Mouse (Mus musculus): ENCODE measurements at regions not wholly inside any gene's neighbourhood (a gene's known extent, or its start where the extent isn't known, plus 50 kb on each side); places are given as distances from the start of the nearest gene placed in this dataset.

DNA sequence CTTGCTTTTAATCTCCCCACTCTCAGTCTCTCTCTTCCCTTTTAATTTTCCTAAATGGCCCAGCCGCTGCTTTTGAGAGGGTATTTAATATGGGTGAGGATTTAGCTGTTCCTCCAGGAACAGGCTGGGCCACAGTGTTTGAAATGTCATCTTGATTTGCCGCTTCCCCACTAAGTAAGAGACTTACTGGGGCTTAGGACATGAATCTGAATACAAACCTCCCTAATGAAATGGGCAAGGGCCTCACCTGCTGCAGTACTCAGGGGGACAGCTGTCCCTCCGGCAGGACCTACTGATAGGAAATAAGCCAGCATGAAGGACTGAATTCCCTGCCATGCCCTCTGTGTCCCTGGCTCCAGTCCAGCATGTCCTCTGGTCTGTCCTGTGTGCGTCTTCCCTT lies 50.6 kb upstream of the Prr23a1 start:
- DNase-seq (ENCODE audit: low spot score) = no peak

DNA sequence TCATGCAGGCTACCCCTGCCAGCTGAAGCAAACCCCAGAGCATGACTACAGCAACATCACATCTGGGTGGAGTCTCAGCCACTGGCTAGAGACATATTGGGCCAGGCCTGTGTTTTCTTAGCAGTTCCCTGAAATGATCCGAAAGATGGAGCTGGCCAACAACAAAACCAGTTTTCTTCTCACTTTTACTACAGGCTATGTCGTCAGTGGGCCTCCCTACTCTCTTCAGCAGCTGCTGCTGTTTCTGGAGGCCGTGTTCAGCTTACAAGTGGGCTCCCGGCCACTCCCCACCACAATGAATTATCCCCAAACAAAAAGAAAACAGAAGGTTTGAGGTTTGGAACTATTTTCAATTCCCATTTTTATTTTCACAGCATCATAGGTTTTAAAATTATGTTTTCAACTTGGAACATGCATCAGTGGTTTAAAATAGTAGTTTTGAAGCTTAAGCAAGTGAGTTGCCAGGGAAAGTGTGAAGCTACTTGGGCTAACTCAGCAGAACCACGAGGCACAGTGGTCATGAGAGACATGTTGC lies 68.6 kb upstream of the Prr23a1 start:
- DNase-seq (ENCODE audit: low spot score) = no peak

DNA sequence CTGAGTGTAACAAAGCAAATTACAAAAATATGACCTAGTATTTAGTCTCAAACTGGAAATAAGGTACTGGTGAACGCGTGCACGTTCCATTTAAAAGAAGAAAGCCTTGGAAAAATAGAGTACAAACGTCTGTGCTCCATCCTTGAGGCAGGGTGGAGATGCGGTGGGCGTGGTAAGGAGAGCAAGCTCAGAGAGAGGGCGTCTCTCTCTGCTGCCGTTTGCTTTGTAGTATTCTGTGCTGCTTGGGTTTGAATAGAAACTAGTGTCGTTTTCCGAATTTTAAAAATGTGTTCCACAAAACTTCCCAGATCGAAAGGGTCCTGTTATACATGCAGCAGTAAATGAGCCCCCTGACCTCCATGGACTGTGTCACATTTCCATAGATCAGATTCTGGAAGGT lies 69.1 kb upstream of the Prr23a1 start:
- DNase-seq (ENCODE audit: low spot score) = no peak

DNA sequence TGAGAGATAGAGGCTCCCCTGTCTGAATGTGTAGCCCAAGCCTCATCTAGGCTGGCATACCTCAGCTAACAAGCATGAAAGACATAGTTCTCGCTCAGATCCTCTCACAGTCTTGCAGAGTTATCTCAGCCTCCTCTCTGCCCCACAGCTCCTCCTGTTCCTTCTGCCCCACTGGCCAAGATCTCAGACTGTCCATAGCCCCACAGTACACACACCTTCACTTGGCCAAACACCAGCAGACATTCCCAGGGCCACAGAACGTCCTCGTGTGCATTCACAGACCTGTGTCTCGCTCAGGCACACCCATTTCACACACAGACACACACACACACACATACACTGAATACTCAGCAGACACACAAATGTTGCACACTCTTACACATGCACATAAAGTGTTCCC lies 87.5 kb upstream of the Prr23a1 start:
- DNase-seq (ENCODE audit: low spot score) = no peak

DNA sequence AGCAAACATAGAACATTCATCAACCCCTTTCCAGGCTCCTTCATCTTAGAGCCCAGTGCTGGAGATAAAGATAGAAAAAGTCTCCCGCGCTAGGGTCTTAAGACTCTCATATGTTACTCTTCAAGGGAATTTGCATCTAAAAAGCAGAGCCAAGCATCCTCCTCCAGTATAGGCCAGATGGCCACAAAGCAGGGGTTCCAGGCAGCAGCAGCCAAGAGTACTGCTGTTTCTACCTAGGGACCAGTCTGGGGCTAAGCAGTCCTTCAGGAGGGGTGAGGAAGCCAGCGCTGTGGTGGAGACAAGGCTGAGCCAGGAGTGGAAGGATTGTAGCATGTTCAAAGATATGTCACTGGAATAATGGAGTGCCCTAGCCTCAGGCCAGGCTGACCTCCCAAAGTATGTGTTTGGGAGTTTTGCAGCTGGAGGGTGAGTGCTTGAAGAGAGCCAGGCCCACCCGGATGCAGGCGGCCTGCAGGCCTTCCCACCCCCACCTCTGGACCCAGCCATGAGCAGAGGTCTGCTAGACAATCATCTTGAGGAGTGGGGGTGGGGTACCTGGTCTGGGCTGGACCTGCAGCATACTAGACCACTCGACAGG lies 88.8 kb upstream of the Prr23a1 start:
- DNase-seq (ENCODE audit: low spot score) = no peak

DNA sequence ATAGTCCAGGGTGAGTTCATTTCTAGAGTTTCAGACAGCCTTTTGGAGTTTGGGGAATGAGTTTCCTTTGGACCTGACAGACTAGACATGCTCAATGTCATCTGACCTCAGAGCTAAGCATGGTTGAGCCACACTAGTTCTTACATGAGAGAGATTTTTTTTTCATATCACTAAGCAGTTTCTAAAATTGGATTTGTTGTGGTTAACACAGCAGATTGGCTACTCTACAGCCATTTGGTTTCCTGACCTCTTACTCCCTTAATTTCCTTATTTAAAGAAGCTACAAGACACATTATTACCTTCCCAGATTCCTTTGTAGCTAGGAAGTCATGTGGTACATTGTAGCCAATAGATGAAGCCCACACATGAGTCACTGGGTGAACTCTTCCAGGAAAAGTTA lies 98.5 kb upstream of the Prr23a1 start:
- DNase-seq (ENCODE audit: low spot score) = no peak

DNA sequence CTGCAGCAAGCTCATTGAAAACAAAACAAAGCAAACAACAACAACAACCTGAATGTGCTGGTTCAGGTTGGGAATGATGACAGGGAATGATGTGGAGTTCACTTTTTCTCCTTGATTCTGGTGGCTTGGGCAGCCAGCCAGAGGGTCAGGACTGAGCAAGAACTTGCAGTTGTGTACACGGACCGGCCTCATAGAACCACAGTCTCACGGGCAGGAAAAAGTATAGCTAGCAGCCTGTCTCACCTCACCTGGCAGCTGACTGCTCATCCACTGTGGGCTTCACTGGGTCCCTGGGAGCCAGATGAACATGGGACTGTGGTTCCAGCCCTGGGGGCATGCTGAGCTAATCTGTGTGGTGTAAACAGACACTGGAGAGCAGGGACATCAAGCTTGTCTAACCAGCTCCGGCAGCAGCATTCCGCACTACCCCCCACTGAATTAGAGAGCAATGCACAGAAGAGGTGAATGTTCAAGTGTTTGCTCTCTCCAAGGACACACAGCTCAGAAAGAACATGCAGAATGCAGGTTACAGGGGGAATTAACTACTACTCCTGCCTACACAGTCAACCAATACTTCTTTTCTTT lies 114.9 kb upstream of the Prr23a1 start:
- DNase-seq (ENCODE audit: low spot score) = no peak

DNA sequence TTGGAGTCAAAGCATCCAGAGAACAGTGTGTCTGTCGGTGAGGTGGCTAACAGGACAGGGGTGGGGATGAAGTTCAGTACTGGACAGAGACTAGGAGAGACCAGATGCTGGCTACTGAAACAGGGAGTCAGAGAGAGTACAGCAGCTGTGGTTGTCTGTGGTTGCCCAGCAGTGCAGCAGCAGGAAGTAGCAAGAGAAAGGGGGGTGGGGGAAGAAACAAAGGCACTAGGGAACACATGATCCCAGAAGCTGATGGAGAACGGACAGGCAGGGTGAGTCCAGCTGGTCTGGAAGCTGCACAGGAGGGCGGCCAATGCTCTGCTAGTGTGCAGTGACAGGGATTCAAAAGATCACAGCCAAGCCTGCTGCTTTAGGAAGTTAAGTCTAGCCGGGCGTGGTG lies 115.7 kb upstream of the Prr23a1 start:
- no peak for DNase-seq (ENCODE audit: low spot score)

DNA sequence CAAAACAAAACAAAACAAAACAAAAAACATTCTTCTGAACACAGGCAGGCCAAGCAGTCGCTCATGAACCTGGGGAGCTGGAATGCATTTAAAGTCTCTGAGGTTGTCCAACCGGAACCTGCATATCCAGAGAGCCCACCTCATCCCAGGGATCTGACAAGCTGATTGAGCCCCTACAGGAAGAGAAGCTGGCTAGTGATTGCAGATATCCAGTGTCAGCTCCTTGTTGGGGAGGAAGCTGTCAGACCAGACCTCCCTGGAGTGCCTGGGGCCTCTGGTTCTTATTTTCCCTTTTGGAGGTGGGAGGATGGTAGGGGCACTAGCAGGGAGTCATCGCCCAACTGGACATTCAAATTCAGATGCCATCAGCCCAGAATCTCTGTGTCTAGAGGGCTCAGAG lies 119.4 kb upstream of the Prr23a1 start:
- no peak for DNase-seq (ENCODE audit: low spot score)

DNA sequence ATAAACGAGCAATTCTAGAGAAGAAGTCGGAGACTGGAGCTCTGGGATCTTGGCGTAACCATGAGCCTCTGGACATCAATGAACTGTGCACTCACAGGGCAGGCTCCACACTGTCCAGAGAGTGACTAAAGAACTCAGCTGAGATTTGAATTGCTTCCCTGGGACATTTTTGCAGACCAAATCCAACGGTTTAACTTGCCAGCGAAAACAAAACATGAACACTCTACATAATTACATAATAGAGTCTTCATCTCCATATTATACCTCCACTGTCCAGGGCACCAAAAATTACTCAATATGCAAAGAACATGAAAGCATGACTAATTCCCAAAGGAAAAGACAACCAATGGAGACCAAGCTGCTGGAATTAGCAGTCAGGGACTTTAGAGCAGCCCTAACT lies 119.9 kb upstream of the Mrps22 start:
- no peak for DNase-seq (ENCODE audit: low spot score)

DNA sequence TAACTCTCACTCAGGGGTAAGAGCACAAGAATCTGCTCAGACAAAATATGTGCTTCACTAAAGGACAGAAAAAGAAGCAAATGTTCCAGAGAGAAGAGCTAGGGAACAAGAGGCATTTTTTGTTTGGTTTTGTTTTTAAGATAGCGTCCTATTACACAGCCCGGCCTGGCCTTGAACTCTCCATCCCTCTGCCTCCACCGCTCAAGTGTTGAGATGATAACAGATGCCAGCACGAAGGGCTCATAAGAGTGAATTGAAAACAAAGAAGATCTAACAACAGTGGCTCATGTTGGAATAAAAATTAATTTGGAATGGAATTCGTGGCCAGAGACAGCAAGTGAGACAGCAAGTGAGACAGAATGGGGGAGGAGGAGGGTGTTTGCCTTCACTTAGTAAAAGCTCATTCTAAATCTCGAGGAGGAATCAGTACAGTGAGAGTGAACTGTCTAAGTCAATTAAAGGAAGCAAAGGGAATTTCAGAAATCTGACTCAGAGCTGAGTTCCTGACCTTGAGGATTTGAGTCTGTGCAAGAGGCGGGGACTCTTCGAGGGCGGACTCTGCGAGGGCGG lies 116.3 kb upstream of the Mrps22 start:
- DNase-seq (ENCODE audit: low spot score) = no peak

DNA sequence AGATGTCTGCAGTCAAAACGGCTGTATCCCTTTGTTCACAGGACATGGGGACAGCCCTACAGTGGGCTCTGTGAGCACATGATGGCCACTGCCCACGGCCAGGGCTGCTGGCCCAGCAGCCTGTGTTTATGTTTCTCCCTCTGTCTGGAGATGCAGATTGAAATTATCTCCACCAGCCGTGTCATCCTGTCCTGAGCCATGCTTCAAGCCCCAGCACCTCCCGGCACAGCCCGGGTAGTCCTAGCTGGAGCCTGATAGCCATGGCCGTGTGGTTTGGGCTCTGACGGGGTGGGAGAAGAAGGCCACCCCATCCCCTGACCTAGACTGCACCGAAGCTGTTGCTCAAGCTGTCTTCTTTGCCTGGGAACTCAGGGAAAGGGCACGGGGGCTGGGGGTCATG lies 113.2 kb upstream of the Mrps22 start:
- DNase-seq (ENCODE audit: low spot score) = no peak

DNA sequence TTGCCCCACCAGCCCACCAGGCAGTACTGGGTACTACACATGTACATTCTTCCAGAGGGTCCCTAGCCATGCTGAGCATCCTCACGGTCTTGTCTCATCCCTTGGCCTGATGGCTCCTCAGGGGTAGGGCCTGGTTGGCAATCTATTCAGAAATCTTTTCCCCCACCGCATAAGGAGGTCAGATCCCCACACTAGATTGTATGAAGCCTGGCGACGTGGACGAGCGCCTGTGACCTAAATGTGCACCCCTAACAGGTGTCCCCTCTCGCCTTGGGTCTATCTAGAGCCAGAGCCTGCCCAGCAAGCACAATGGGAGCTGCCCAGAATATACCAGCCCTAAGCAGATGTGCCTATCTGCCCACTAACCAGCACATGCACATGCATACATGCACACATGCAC lies 111.4 kb upstream of the Mrps22 start:
- no peak for DNase-seq (ENCODE audit: low spot score)

DNA sequence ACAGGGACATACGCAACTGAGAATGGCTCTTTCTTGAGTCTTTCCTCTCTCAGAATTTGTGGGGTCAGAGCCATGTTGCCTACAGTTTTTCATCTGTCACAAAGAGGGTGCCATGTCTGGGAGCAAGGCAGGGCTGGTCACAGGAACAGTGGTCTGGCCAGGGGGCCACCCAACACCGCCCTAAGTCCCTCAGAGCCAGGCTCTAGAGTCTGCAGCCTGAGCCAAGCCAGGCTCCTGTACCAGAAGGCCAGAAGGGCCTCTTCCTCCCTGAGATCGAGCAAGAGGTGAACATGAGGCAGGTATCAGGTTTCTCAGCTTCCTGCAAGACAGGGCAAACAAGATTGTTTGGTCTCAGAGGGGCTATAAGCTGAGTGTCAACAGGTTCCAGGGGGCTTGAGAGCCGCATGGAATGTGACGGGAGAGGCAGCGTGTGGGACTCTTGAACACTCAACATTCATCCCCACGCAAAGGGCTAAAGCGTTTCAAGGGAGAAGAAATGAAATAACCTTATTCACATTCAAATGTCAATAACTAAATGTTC lies 110.6 kb upstream of the Mrps22 start:
- DNase-seq (ENCODE audit: low spot score) = no peak

DNA sequence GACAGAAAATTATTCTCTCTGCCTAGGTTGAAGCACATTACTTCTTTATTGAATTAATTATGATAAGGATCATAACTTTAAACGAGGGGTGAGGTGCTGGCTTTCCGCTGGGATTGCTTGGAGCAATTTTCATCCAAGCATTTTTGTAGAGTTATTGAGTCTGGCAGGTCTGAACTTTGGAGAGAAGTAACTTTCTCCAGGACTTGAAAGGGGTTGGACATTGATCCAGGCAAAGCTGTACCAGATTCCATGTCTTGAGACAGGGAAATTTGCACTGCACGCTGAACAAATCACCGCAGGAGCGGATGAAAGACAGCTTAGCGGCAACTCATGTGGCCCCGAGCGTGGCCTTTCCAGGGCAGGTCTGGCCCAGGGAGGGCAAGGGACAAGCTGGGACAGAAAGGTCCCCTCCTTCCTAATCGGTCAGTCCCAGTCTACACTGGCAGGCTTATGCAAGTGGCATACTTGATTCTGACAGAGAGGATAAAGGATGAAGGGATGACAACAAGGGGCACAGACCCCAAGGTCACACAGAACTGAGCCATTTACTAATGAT lies 108.8 kb upstream of the Mrps22 start:
- no peak for DNase-seq (ENCODE audit: low spot score)

DNA sequence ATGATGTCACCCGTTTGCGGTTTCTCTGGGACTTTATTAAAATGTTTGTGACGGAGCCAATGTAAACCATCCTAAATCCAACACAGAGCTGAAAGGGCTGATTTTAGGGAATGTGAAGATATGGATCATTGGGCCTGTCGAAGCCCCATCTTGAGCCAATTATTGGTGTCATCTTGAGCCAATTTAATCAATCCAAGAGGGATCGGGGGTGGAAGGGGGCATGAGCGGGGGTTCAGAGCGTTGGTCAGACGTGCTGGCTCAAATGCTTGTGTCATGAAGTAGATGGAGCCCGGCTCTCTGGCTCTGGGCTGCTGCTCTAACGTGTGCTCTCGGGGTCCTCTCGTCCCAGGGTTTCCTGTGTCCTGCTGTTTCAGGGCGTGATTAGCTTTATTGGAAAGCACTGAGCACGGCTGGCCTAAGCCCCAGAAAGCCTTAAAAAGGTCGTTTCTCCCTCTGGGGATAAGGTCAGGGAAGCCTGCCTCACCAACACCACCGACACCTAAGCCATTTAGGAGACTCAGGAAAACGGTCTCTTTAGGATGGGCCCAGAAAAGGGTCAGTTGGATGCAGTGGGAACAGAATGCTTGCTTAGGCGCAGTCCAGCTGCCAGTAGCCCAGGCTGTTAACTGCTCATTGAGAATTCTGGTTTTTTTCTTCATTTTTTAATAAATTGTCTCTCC lies 106.7 kb upstream of the Mrps22 start:
- DNase-seq (ENCODE audit: low spot score) = no peak

DNA sequence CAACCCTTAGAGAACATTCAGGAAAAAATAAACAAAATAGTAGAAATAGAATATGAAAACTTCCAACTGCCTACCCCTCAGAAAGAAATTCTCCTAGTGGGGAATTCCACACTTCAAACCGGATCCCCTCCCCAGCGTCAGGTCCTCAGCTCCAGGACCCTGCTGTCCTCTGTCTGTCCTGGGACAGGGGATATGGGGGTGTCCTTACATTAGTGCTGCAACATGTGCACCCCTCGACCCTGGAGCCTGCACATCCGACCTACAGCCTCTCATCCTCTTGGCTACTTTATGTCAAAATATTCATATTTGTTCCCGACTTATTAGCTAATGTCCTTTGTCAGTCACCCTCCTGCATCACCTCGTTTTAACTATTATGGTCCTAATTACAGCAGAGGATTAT lies 106.0 kb upstream of the Mrps22 start:
- DNase-seq (ENCODE audit: low spot score) = no peak

DNA sequence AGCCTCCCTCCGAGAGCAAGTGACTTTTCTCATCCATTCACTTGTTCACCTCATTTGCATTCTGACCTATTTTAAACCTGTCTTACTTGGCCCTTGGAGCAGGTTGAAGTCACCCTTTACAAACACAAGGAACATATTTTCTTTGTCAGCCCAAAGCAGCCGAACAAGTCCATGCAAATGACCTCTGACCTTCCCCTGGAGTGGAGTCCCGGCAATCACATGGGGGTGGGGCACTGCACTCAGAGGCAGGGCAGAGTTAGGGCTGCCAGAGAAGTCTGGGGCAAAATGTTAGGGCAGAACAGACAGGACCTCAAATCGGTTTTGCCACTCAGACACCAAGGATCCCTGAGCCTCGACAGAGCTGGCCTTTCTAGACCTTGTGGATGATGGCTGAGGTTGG lies 102.7 kb upstream of the Mrps22 start:
- no peak for DNase-seq (ENCODE audit: low spot score)

DNA sequence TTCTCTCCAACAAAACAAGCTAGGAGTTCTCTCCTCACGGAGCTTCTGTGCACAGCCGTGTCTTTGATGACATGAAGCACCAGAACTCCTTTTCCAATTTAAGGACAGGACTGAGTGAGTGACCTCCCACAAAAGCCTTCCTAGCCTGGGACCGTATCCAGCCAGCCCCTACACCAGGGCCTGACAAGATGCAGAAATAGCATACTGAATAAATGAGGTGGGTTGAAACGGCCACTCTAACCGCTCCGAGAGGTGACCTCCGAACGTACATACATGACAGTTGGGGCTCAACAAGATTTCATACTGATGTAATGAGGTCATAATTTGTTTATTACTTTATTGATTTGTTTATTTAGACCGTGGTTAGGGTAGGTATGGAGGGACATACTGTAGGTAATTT lies 101.9 kb upstream of the Mrps22 start:
- DNase-seq (ENCODE audit: low spot score) = no peak

DNA sequence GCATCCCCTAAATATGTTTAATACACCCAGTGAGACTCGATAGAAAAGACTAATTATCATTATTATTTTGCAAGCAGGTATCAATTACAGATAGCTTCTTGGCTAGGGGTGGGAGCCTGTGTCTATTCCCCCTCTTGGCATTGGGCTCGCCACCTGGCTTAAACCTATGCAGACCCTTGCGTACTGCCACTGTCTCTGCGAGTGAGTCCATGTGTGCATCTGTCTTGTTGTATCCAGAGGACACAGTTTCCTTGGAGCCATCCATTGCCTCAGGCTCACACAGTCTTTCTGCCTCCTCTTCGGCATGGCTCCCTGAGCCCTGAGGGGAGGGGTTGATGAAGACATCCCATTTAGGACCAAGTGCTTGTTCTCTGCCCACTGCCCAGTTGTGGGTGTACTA lies 99.1 kb upstream of the Mrps22 start:
- DNase-seq (ENCODE audit: low spot score) = no peak

DNA sequence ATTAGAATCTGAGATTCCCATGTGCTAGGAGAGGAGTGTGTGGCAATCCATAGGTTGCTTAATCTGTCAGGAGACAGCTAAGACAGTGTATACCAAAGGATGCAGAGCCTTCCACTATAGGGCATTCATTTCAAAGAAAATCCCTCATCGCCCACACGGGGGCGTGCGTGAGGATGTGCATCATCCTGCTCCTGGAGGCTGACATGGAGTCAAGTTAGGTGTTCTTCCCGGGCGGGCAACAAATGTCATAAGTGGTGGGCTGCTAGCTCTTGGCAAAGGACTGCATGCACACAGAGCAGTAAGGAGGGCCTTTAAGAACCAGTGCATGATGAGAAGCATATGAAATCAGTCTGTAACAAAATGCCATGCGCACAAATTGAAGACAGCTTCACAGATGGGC lies 95.7 kb upstream of the Mrps22 start:
- DNase-seq (ENCODE audit: low spot score) = no peak

DNA sequence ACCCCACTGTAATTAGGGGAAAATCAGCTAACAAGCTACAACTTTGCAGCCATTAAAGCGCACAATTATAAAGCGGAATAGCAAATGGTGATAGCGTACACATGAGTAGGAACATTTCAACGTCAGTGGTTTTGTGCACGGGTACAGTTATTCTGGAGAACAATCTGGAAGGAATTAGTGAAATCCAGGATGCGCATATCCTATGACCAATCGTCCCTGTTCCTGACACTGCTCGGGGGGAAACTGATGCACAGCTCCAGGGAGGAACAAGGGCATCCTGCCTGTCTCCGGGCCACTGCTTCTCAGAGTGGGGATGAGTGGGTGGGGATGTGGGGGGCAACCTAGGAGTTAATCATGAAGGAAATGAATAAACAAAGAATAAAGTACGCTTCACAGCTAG lies 93.6 kb upstream of the Mrps22 start:
- no peak for DNase-seq (ENCODE audit: low spot score)
